Mouse (Mus musculus) cerebellum, adult 2 months (tissue): ENCODE results near the gene Gtf2a2.

ENCODE experiments used
- CTCF ChIP-seq: fragments of 200-500 bp; IDR thresholded peaks from 2 replicates; pipeline ENCODE4 v1.5.1; 2011; ENCODE audit warnings: low read depth, mild to moderate bottlenecking, control low read depth, low read length, moderate library complexity, borderline replicate concordance; ENCODE audit not compliant: insufficient read depth
- POLR2A ChIP-seq: fragments of 200-500 bp; IDR thresholded peaks from 2 replicates; pipeline ENCODE4 v1.6.1; 2011; ENCODE audit warnings: low read length, control low read depth, borderline replicate concordance; ENCODE audit not compliant: insufficient read depth

- TF ChIP-seq CTCF (no peak), POLR2A (no peak)
These were observed 29.8 kb downstream of the Gtf2a2 start for GRCm38 (mm10) chr9:70042137-70042536.
